Mouse (Mus musculus) midbrain, postnatal 0 days (tissue): ENCODE results near the gene Bckdha. TPM values are rescaled to one million over a fixed set of nuclear protein-coding genes. Genes with fewer than 3 reads are reported as not detected.

Experiments
- ATAC-seq: fragments of 200-750 bp; cut with Nextera tagmentation; 2 replicates; pipeline ENCODE4 v1.8.0; 2017; ENCODE audit warnings: moderate number of reproducible peaks, mild to moderate bottlenecking, moderate TSS enrichment, moderate library complexity; ENCODE audit not compliant: low FRiP score
- DNase-seq: peaks from one replicate; pipeline ENCODE4 v3.0.0-alpha.2; 2015; ENCODE audit warnings: low spot score
- H3K27ac ChIP-seq: fragments of 300-500 bp; sonication (generic); 2 replicates; pipeline ENCODE4 v1.5.1; 2014; ENCODE audit warnings: low read depth, mild to moderate bottlenecking, low read length, mixed read lengths
- H3K27me3 ChIP-seq: fragments of 300-500 bp; sonication (generic); 2 replicates; pipeline ENCODE4 v1.6.1; 2014; ENCODE audit warnings: low read length, control low read depth, mixed read lengths; ENCODE audit not compliant: insufficient read depth
- H3K36me3 ChIP-seq: fragments of 300-500 bp; sonication (generic); 2 replicates; pipeline ENCODE4 v1.6.1; 2014; ENCODE audit warnings: low read length, control low read depth, mixed read lengths; ENCODE audit not compliant: insufficient read depth
- H3K4me1 ChIP-seq: fragments of 300-500 bp; sonication (generic); 2 replicates; pipeline ENCODE4 v1.6.1; 2014; ENCODE audit warnings: mild to moderate bottlenecking, control low read depth, antibody characterized with exemption, low read length, mixed read lengths; ENCODE audit not compliant: insufficient read depth
- H3K4me2 ChIP-seq: fragments of 300-500 bp; sonication (generic); 2 replicates; pipeline ENCODE4 v1.6.1; 2014; ENCODE audit warnings: low read depth, mild to moderate bottlenecking, low read length, mixed read lengths; ENCODE audit not compliant: poor library complexity, severe bottlenecking
- H3K4me3 ChIP-seq: fragments of 300-500 bp; sonication (generic); 2 replicates; pipeline ENCODE4 v1.5.1; 2014; ENCODE audit warnings: low read depth, mild to moderate bottlenecking, low read length, moderate library complexity
- H3K9ac ChIP-seq: fragments of 300-500 bp; sonication (generic); replicated peaks from 2 replicates; pipeline ENCODE4 v1.6.1; 2014; ENCODE audit warnings: mild to moderate bottlenecking, low read length, moderate library complexity, mixed read lengths; ENCODE audit not compliant: poor library complexity, severe bottlenecking
- H3K9me3 ChIP-seq: fragments of 300-500 bp; sonication (generic); 2 replicates; pipeline ENCODE4 v1.6.1; 2016; ENCODE audit warnings: low read length, control low read depth
- CTCF ChIP-seq: IDR thresholded peaks from 2 replicates; pipeline ENCODE4 v1.5.1; 2016; ENCODE audit warnings: antibody characterized with exemption, mild to moderate bottlenecking
- WGBS: fragments of 180-500 bp; shearing (Covaris S2); extraction: QIAGEN DNeasy Blood & Tissue Kit; methylation state at CpG from one replicate; pipeline ENCODE4 v1.1.7; 2014; 5-methylcytosine and 5-hydroxymethylcytosine counted together
- polyA plus RNA-seq: library from polyadenylated mRNA; unstranded; fragments of >200 nt; fragmentation: Nextera tagmentation; extraction: Ambion mirVana; gene quantifications from 2 replicates; pipeline ENCODE4 v1.2.1, GENCODE M21; 2015
- total RNA-seq: library from RNA; depleted of rRNA; stranded (reverse); fragments of >200 nt; gene quantifications from 2 replicates; pipeline ENCODE4 v1.2.3, GENCODE M21; 2014

Bckdha gene
- total and polyA plus RNA-seq, 2 experiments from 2014 or later = 40.7 to 78.2 TPM

DNA sequence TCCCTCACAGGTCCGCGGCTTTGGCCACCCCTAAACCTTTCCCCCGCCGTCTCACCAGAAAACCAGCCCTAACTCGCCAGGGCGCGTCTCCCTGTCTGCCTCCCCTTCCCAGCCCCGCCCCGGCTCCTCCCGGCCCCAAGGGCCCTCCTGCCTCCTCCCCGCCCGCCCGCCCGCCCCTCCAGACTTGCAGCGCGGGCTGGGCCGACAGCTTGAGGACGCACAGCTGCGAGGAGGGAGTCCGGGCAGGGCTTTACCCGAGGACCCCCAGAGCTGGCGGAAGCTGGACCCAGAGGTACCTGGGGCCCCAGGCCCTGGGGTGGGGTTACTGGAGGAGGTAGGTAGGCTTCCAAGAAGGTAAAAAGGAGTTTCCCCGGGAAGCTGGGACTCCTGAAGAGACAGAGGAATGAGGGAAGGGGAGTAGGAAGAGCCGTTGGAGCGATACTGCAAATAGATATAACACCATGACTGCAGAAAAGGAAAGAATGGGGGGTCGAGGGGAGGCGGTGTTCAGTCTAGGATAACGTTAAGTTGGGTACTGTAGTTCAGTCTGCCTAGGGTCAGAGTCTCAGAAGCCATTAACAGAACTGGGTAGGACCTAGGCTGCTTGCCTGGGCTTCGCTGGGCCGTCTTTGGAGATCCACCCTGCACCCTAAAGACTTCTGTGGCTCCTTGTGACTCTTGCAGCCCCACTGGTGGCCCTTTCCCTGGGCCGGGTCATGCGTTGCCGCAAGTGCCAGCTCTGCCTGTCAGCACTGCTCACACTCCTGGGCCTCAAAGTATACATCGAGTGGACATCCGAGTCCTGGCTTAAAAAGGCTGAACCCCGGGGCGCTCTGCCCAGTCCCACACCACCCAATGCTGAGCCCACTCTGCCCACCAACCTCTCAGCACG is 31.1 kb downstream of the Bckdha start:
- DNase-seq = no peak
- Histone ChIP-seq H3K4me1 (no peaks in the 10 kb centered on the region), H3K4me2 (peak overlapping the region; percentile 32), H3K9me3 (no peaks in the 10 kb centered on the region), H3K9ac (no peak overlapping the region), H3K27me3 (peaks cover 13% of the 10 kb centered on the region), H3K36me3 (peaks cover 50% of the 10 kb centered on the region), H3K27ac (no peak overlapping the region), H3K4me3 (peak overlapping the region; percentile 9; the same call in 1 of the 2 replicates)
- no peak for TF ChIP-seq CTCF
- no peak for ATAC-seq
- WGBS = 19% methylated on average over 33 of the region's 38 CpGs

GRCm38 (mm10) chr7:25626509-25627430 is 32.0 kb downstream of the Bckdha start, which contains the start of gene B3gnt8:
B3gnt8 (plus strand) TSS chr7:25626654.
- Histone ChIP-seq H3K27ac (no peak within 1 kb of the TSS), H3K4me3 (peak within 1 kb of the TSS; percentile 9; the same call in 1 of the 2 replicates), H3K27me3 (peaks cover 13% of the 10 kb centered on the region), H3K9ac (no peak within 1 kb of the TSS), H3K9me3 (no peaks in the 10 kb centered on the region), H3K36me3 (peaks cover 49% of the 10 kb centered on the region), H3K4me2 (peak within 1 kb of the TSS; percentile 32), H3K4me1 (no peaks in the 10 kb centered on the region)
- ATAC-seq (no peak), DNase-seq (no peak)
- TF ChIP-seq CTCF = no peak
- WGBS = 25% methylated on average over 28 of the region's 29 CpGs

DNA sequence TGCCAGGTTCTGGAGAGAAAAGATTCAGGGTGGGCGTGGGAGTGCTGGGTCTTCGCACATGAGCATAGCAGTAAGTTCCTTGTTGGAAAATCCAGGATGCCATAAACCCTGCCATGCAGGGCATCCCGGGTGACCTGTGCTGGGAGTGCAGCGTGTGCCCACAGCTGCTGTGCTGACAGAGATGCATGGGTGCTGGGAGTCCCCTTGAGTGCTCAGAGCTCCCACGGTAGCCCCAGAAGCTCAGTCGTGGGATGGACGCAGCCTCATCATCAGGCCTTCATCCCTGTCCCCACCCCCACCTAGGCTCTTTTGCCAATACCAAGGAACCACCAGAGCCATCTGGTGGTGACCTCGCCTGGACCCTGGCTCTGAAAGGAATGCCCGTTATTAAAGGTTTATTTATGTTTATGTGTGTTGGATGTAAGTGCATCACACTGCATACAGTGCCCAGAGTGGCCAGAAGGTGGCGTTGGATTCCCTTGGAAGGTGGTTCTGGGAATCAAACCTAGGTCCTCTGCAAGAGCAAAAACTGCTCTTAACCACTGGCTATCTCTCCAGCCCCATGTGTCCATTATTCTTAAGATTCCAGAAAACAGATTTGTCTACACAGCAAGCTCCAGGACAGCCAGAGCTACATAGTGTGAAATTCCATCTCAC is 33.1 kb downstream of the Bckdha start:
- Histone ChIP-seq H3K4me2 (no peak overlapping the region), H3K4me1 (no peaks in the 10 kb centered on the region), H3K27me3 (peaks cover 13% of the 10 kb centered on the region), H3K36me3 (peaks cover 42% of the 10 kb centered on the region), H3K9me3 (no peaks in the 10 kb centered on the region), H3K27ac (no peak overlapping the region), H3K4me3 (no peak overlapping the region), H3K9ac (no peak overlapping the region)
- no peak for DNase-seq
- 79% methylated on average over 10 of the region's 10 CpGs for WGBS
- no peak for ATAC-seq
- TF ChIP-seq CTCF = peak; percentile 60

DNA sequence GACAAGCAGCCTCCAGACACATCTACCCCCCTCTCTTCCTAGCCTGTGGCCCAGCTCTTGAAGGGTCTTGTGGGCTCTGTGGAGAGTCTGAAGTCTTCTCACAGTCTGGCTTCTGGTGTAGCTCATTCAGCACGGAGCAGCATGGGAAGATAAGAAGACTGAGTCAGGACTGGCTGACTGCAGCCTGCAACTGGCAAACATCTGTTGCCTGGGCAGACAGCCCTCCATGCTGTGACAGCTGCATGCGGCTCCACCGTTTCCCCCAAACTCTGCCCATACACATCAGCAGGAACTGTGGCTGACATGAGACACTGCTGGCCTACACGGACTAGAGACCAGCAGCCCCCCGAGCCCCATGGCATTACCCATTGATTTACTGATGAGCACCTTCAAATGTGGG is 33.9 kb downstream of the Bckdha start:
- Histone ChIP-seq H3K4me3 (no peak overlapping the region), H3K4me2 (no peak overlapping the region), H3K9ac (no peak overlapping the region), H3K27ac (no peak overlapping the region), H3K36me3 (peaks cover 34% of the 10 kb centered on the region), H3K27me3 (peaks cover 13% of the 10 kb centered on the region), H3K9me3 (no peaks in the 10 kb centered on the region), H3K4me1 (no peaks in the 10 kb centered on the region)
- no peak for DNase-seq
- 74% methylated on average over 5 of the region's 5 CpGs for WGBS
- no peak for TF ChIP-seq CTCF
- ATAC-seq = no peak

- TF ChIP-seq CTCF = no peak
- ATAC-seq = no peak
- H3K4me2 ChIP-seq = no peak overlapping the region
- H3K4me3 ChIP-seq = no peak overlapping the region
- no peak overlapping the region for H3K9ac ChIP-seq
- H3K36me3 ChIP-seq = peaks cover 24% of the 10 kb centered on the region
- WGBS = 91% methylated on average over 11 of the region's 11 CpGs
- no peaks in the 10 kb centered on the region for H3K9me3 ChIP-seq
- no peak for DNase-seq
- H3K27ac ChIP-seq = no peak overlapping the region
- no peaks in the 10 kb centered on the region for H3K4me1 ChIP-seq
- peaks cover 12% of the 10 kb centered on the region for H3K27me3 ChIP-seq
These were observed 34.9 kb downstream of the Bckdha start for GRCm38 (mm10) chr7:25623857-25624370.
